Comparison of ENCODE assay signal across 8 mouse cellular contexts in the genomic region with DNA sequence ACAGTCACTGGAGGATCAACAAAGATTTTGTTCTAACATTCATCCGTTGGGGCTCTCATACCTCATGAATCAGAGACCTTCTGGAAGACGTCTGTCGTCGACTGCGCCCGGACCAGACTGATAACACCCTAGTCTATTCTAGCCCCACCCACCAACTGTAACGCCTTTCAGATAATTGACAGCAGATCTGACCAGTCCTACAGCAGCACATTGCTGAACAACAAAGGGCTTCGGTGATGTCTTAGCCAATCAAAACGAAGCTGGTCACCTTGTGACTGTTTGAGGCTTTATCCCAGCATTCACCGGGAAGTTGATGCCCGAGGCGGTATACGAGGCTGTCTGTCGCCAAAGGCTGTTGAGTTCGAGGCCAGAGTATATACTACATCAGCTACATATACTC. TPM values are rescaled to one million over a fixed set of nuclear protein-coding genes. Genes with fewer than 3 reads are reported as not detected.
DNase-seq lines count a peak whose midpoint lies in the region; ATAC-seq lines count a peak whose summit lies in the region.

Gene Cul4b (minus strand): TSS at position 119 of the 400 bp plus-strand sequence.

- no peak within 1 kb of the TSS for H3K4me2 ChIP-seq in lung, embryonic 16.5 days (ENCODE audit: low read depth, low read length)
- H3K4me2 ChIP-seq in heart, embryonic 16.5 days (ENCODE audit: low read depth, low read length), result no peak within 1 kb of the TSS; the same call in 1 of the 2 replicates
- H3K4me2 ChIP-seq in neural tube, embryonic 14.5 days (ENCODE audit: low read depth, low read length), result no peak within 1 kb of the TSS

- no peaks in the 10 kb centered on the region for H3K4me1 ChIP-seq in lung, embryonic 16.5 days (replicated peaks; ENCODE audit: control insufficient read depth, insufficient read depth, low read length)
- no peaks in the 10 kb centered on the region for H3K4me1 ChIP-seq in embryonic facial prominence, embryonic 10.5 days
- no peaks in the 10 kb centered on the region for H3K4me1 ChIP-seq in heart, embryonic 16.5 days (ENCODE audit: control insufficient read depth, insufficient read depth, low read length)
- H3K4me1 ChIP-seq in neural tube, embryonic 14.5 days (ENCODE audit: control insufficient read depth, insufficient read depth, low read length), result no peaks in the 10 kb centered on the region

- WGBS in lung, embryonic 16.5 days, result 81% methylated on average over 15 of the region's 15 CpGs
- 87% methylated on average over 15 of the region's 15 CpGs for WGBS in embryonic facial prominence, embryonic 10.5 days
- WGBS in heart, embryonic 16.5 days, result 65% methylated on average over 15 of the region's 15 CpGs
- 87% methylated on average over 15 of the region's 15 CpGs for WGBS in neural tube, embryonic 14.5 days

- intact Hi-C loops in left cerebral cortex, postnatal 4 days (cut with DNase I), result no loop called here

- no peaks in the 10 kb centered on the region for H3K9me3 ChIP-seq in lung, embryonic 16.5 days (ENCODE audit: control insufficient read depth, low read length)
- H3K9me3 ChIP-seq in embryonic facial prominence, embryonic 10.5 days, result no peaks in the 10 kb centered on the region
- no peaks in the 10 kb centered on the region for H3K9me3 ChIP-seq in heart, embryonic 16.5 days (replicated peaks; ENCODE audit: control insufficient read depth, low read length)
- no peaks in the 10 kb centered on the region for H3K9me3 ChIP-seq in neural tube, embryonic 14.5 days (ENCODE audit: control insufficient read depth, low read length)

- H3K27me3 ChIP-seq in lung, embryonic 16.5 days (ENCODE audit: control insufficient read depth, insufficient read depth, low read depth, low read length), result no peaks in the 10 kb centered on the region
- H3K27me3 ChIP-seq in embryonic facial prominence, embryonic 10.5 days (replicated peaks; ENCODE audit: low read depth, poor library complexity, severe bottlenecking), result no peaks in the 10 kb centered on the region
- H3K27me3 ChIP-seq in heart, embryonic 16.5 days (ENCODE audit: control insufficient read depth, insufficient read depth, low read length), result no peaks in the 10 kb centered on the region
- H3K27me3 ChIP-seq in neural tube, embryonic 14.5 days (ENCODE audit: control insufficient read depth, insufficient read depth, low read length), result no peaks in the 10 kb centered on the region

- no peaks in the 10 kb centered on the region for H3K36me3 ChIP-seq in lung, embryonic 16.5 days (ENCODE audit: control insufficient read depth, insufficient read depth, low read length)
- no peaks in the 10 kb centered on the region for H3K36me3 ChIP-seq in embryonic facial prominence, embryonic 10.5 days (replicated peaks)
- H3K36me3 ChIP-seq in heart, embryonic 16.5 days (ENCODE audit: control insufficient read depth, insufficient read depth), result no peaks in the 10 kb centered on the region
- H3K36me3 ChIP-seq in neural tube, embryonic 14.5 days (ENCODE audit: control insufficient read depth, insufficient read depth, low read length), result no peaks in the 10 kb centered on the region

- no peak within 1 kb of the TSS for H3K4me3 ChIP-seq in lung, embryonic 16.5 days (ENCODE audit: low read length)
- no peak within 1 kb of the TSS for H3K4me3 ChIP-seq in embryonic facial prominence, embryonic 10.5 days
- peak within 1 kb of the TSS; percentile 4; the same call in 1 of the 2 replicates for H3K4me3 ChIP-seq in heart, embryonic 16.5 days (ENCODE audit: low read length)
- no peak within 1 kb of the TSS for H3K4me3 ChIP-seq in neural tube, embryonic 14.5 days (ENCODE audit: low read depth, low read length)

- no peak within 1 kb of the TSS for H3K27ac ChIP-seq in lung, embryonic 16.5 days (ENCODE audit: low read length)
- no peak within 1 kb of the TSS for H3K27ac ChIP-seq in embryonic facial prominence, embryonic 10.5 days (replicated peaks)
- H3K27ac ChIP-seq in heart, embryonic 16.5 days (ENCODE audit: low read length), result no peak within 1 kb of the TSS
- no peak within 1 kb of the TSS for H3K27ac ChIP-seq in neural tube, embryonic 14.5 days (ENCODE audit: low read depth, low read length)

- no peak within 1 kb of the TSS for H3K9ac ChIP-seq in lung, embryonic 16.5 days (ENCODE audit: low read length)
- no peak within 1 kb of the TSS for H3K9ac ChIP-seq in heart, embryonic 16.5 days (ENCODE audit: low read length)
- no peak within 1 kb of the TSS for H3K9ac ChIP-seq in neural tube, embryonic 14.5 days (replicated peaks; ENCODE audit: low read depth, low read length)

- no peak for ATAC-seq in lung, embryonic 16.5 days (ENCODE audit: low read depth)
- ATAC-seq in heart, embryonic 16.5 days (replicated peaks; ENCODE audit: extremely low read depth, insufficient read depth, low FRiP score), result 0 out of 2 replicates have a peak, but pooled peaks have one; percentile 55
- ATAC-seq in neural tube, embryonic 14.5 days (ENCODE audit: low read depth), result no peak

- no peak for DNase-seq in lung, postnatal 25 days (ENCODE audit: low spot score)
- DNase-seq in embryonic facial prominence, embryonic 10.5 days (ENCODE audit: low spot score), result no peak
- DNase-seq in left cerebral cortex, postnatal 4 days, result no peak
- DNase-seq in thymus, postnatal 25 days, result no peak
- no peak for DNase-seq in ovary, adult 18-20 months (ENCODE audit: low spot score)

RNA-seq across cellular contexts. Expression of gene Cul4b, which starts in this region (rescaled TPM):
- polyA plus RNA-seq in lung, embryonic 16.5 days (2015; fragmentation: Nextera tagmentation; extraction: Ambion mirVana), result 22.2 and 24.7 TPM in 2 replicates
- 48.3 and 50.1 TPM in 2 replicates for polyA plus RNA-seq in embryonic facial prominence, embryonic 10.5 days (2016; fragmentation: Nextera tagmentation; extraction: Ambion mirVana)
- polyA plus RNA-seq in heart, embryonic 16.5 days (2015; fragmentation: Nextera tagmentation; extraction: Ambion mirVana), result 12.2 and 14.0 TPM in 2 replicates
- total RNA-seq in left cerebral cortex, postnatal 4 days (2021), result 10 to 100 TPM; 34.2 to 37.8 TPM
- 23.1 and 26.4 TPM in 2 replicates for polyA plus RNA-seq in neural tube, embryonic 14.5 days (2014; fragmentation: Nextera tagmentation; extraction: Ambion mirVana)
